Mouse (Mus musculus) hindbrain, embryonic 11.5 days (tissue): ENCODE measurements around the gene Olfr1224-ps1. TPM values are rescaled to one million over a fixed set of nuclear protein-coding genes. Genes with fewer than 3 reads are reported as not detected.
"Not testable (repeated sequence)": the region's sequence is repeated elsewhere in the genome, so short reads cannot be mapped to it uniquely, and the experiment has no call there.

ENCODE experiments used
- ATAC-seq: fragments of 200-750 bp; cut with Nextera tagmentation; 2 replicates; pipeline ENCODE4 v1.8.0; 2017; ENCODE audit warnings: mild to moderate bottlenecking, moderate TSS enrichment, moderate library complexity; ENCODE audit not compliant: low FRiP score
- DNase-seq: peaks from one replicate; pipeline ENCODE4 v3.0.0-alpha.2; 2015; ENCODE audit warnings: low spot score
- H3K27ac ChIP-seq: fragments of 300-500 bp; sonication (generic); 2 replicates; pipeline ENCODE4 v1.5.1; 2014; ENCODE audit warnings: mild to moderate bottlenecking, low read depth, low read length
- H3K27me3 ChIP-seq: fragments of 300-500 bp; sonication (generic); 2 replicates; pipeline ENCODE4 v1.6.1; 2014; ENCODE audit warnings: mild to moderate bottlenecking, low read length, moderate library complexity, mixed read lengths; ENCODE audit not compliant: control insufficient read depth, insufficient read depth
- H3K36me3 ChIP-seq: fragments of 300-500 bp; sonication (generic); 2 replicates; pipeline ENCODE4 v1.6.1; 2014; ENCODE audit warnings: mild to moderate bottlenecking, low read length, moderate library complexity, mixed read lengths; ENCODE audit not compliant: control insufficient read depth, insufficient read depth
- H3K4me1 ChIP-seq: fragments of 300-500 bp; sonication (generic); replicated peaks from 2 replicates; pipeline ENCODE4 v1.6.1; 2014; ENCODE audit warnings: low read length, mixed read lengths; ENCODE audit not compliant: control insufficient read depth, insufficient read depth
- H3K4me2 ChIP-seq: fragments of 300-500 bp; sonication (generic); replicated peaks from 2 replicates; pipeline ENCODE4 v1.6.1; 2014; ENCODE audit warnings: mild to moderate bottlenecking, low read depth, low read length
- H3K4me3 ChIP-seq: fragments of 300-500 bp; sonication (generic); 2 replicates; pipeline ENCODE4 v1.5.1; 2014; ENCODE audit warnings: low read depth, low read length
- H3K9ac ChIP-seq: fragments of 300-500 bp; sonication (generic); 2 replicates; pipeline ENCODE4 v1.6.1; 2014; ENCODE audit warnings: low read depth, low read length
- H3K9me3 ChIP-seq: fragments of 300-500 bp; sonication (generic); 2 replicates; pipeline ENCODE4 v1.6.1; 2016; ENCODE audit warnings: low read length; ENCODE audit not compliant: control insufficient read depth
- WGBS: fragments of 180-500 bp; shearing (Covaris S2); extraction: QIAGEN DNeasy Blood & Tissue Kit; methylation state at CpG from one replicate; pipeline ENCODE4 v1.1.7; 2014; 5-methylcytosine and 5-hydroxymethylcytosine counted together
- polyA plus RNA-seq: library from polyadenylated mRNA; unstranded; fragments of >200 nt; fragmentation: Nextera tagmentation; extraction: Ambion mirVana; gene quantifications from 2 replicates; pipeline ENCODE4 v1.2.1, GENCODE M21; 2014

The Olfr1224-ps1 gene
- not detected in 2 replicates for polyA plus RNA-seq

- DNase-seq, H3K9ac ChIP-seq, H3K4me2 ChIP-seq, H3K4me3 ChIP-seq, H3K4me1 ChIP-seq, H3K36me3 ChIP-seq, H3K9me3 ChIP-seq, ATAC-seq, H3K27ac ChIP-seq, H3K27me3 ChIP-seq: not testable (repeated sequence)
- WGBS, result 96% methylated on average over 8 of the region's 8 CpGs
Observed at GRCm38 (mm10) chr2:89163991-89164390, at the start of gene Olfr1224-ps1. Gene Olfr1224-ps1 (minus strand): TSS chr2:89164091.

GRCm38 (mm10) chr2:89199948-89200347 lies 36.1 kb upstream of the Olfr1224-ps1 start, which contains the start of gene Olfr1226:
Gene Olfr1226 (minus strand): TSS chr2:89200048.
- no peaks in the 10 kb centered on the region for H3K27me3 ChIP-seq
- DNase-seq, result no peak
- H3K4me1 ChIP-seq, result no peaks in the 10 kb centered on the region
- ATAC-seq, result no peak
- no peak within 1 kb of the TSS for H3K27ac ChIP-seq
- no peak within 1 kb of the TSS for H3K9ac ChIP-seq
- no peak within 1 kb of the TSS for H3K4me3 ChIP-seq
- no peaks in the 10 kb centered on the region for H3K36me3 ChIP-seq
- 59% methylated on average over 2 of the region's 2 CpGs for WGBS
- H3K9me3 ChIP-seq, result no peaks in the 10 kb centered on the region
- H3K4me2 ChIP-seq, result no peak within 1 kb of the TSS

- Histone ChIP-seq H3K9ac (no peak overlapping the region), H3K27ac (no peak overlapping the region), H3K9me3 (no peaks in the 10 kb centered on the region), H3K27me3 (no peaks in the 10 kb centered on the region), H3K36me3 (no peaks in the 10 kb centered on the region), H3K4me1 (no peaks in the 10 kb centered on the region), H3K4me3 (no peak overlapping the region), H3K4me2 (no peak overlapping the region)
- WGBS, result 93% methylated on average over 3 of the region's 3 CpGs
- DNase-seq (no peak), ATAC-seq (no peak)
Observed at GRCm38 (mm10) chr2:89196325-89196982, 32.6 kb upstream of the Olfr1224-ps1 start.

- Histone ChIP-seq H3K36me3 (no peaks in the 10 kb centered on the region), H3K4me2 (no peak within 1 kb of the TSS), H3K4me1 (no peaks in the 10 kb centered on the region), H3K9me3 (no peaks in the 10 kb centered on the region), H3K9ac (no peak within 1 kb of the TSS), H3K27ac (no peak within 1 kb of the TSS), H3K4me3 (no peak within 1 kb of the TSS), H3K27me3 (no peaks in the 10 kb centered on the region)
- no peak for ATAC-seq
- DNase-seq, result no peak
- WGBS, result 90% methylated on average over 1 of the region's 1 CpGs
Observed at GRCm38 (mm10) chr2:89174569-89174968, 10.7 kb upstream of the Olfr1224-ps1 start, which contains the start of gene Olfr1225. Gene Olfr1225 (minus strand): TSS chr2:89174669.

GRCm38 (mm10) chr2:89164711-89165110 lies 820 bp upstream of the Olfr1224-ps1 start:
- 92% methylated on average over 4 of the region's 4 CpGs for WGBS
- not testable (repeated sequence) for H3K27me3 ChIP-seq, ATAC-seq, H3K4me2 ChIP-seq, DNase-seq, H3K36me3 ChIP-seq, H3K9ac ChIP-seq, H3K9me3 ChIP-seq, H3K27ac ChIP-seq, H3K4me3 ChIP-seq, H3K4me1 ChIP-seq

GRCm38 (mm10) chr2:89151460-89151859 lies 12.4 kb downstream of the Olfr1224-ps1 start, which contains the start of gene Olfr1223:
Gene Olfr1223 (minus strand): TSS chr2:89151560.
- Histone ChIP-seq H3K9ac (no peak within 1 kb of the TSS), H3K36me3 (no peaks in the 10 kb centered on the region), H3K9me3 (no peaks in the 10 kb centered on the region), H3K4me1 (no peaks in the 10 kb centered on the region), H3K27ac (no peak within 1 kb of the TSS), H3K4me2 (no peak within 1 kb of the TSS), H3K4me3 (no peak within 1 kb of the TSS), H3K27me3 (no peaks in the 10 kb centered on the region)
- DNase-seq (no peak), ATAC-seq (no peak)
- 67% methylated on average over 1 of the region's 1 CpGs for WGBS

- no peaks in the 10 kb centered on the region for H3K27me3 ChIP-seq
Observed at GRCm38 (mm10) chr2:89132954-89133353, 30.9 kb downstream of the Olfr1224-ps1 start, which contains the start of gene Olfr1222. Gene Olfr1222 (minus strand): TSS chr2:89133054.

GRCm38 (mm10) chr2:89117183-89117582 lies 46.7 kb downstream of the Olfr1224-ps1 start, which contains the start of gene Olfr1221:
Gene Olfr1221 (minus strand): TSS chr2:89117283.
- Histone ChIP-seq H3K4me3 (no peak within 1 kb of the TSS), H3K27me3 (no peaks in the 10 kb centered on the region), H3K36me3 (no peaks in the 10 kb centered on the region), H3K27ac (no peak within 1 kb of the TSS), H3K4me2 (no peak within 1 kb of the TSS), H3K4me1 (no peaks in the 10 kb centered on the region), H3K9ac (no peak within 1 kb of the TSS), H3K9me3 (no peaks in the 10 kb centered on the region)
- no peak for ATAC-seq
- no peak for DNase-seq
- 92% methylated on average over 2 of the region's 2 CpGs for WGBS

More at GRCm38 (mm10) chr2:89132954-89133353, 30.9 kb downstream of the Olfr1224-ps1 start, which contains the start of gene Olfr1222:
- ATAC-seq (no peak), DNase-seq (no peak)
- no peaks in the 10 kb centered on the region for H3K9me3 ChIP-seq
- WGBS, result 85% methylated on average over 3 of the region's 3 CpGs
- no peaks in the 10 kb centered on the region for H3K36me3 ChIP-seq
- no peaks in the 10 kb centered on the region for H3K4me1 ChIP-seq
- no peak within 1 kb of the TSS for H3K27ac ChIP-seq
- H3K4me3 ChIP-seq, result no peak within 1 kb of the TSS
- H3K9ac ChIP-seq, result no peak within 1 kb of the TSS
- no peak within 1 kb of the TSS for H3K4me2 ChIP-seq

- Histone ChIP-seq H3K36me3 (no peaks in the 10 kb centered on the region), H3K27ac (no peak within 1 kb of the TSS), H3K4me3 (no peak within 1 kb of the TSS), H3K9ac (no peak within 1 kb of the TSS), H3K9me3 (no peaks in the 10 kb centered on the region), H3K4me2 (no peak within 1 kb of the TSS), H3K4me1 (no peaks in the 10 kb centered on the region), H3K27me3 (no peaks in the 10 kb centered on the region)
- ATAC-seq (no peak), DNase-seq (no peak)
- 82% methylated on average over 3 of the region's 3 CpGs for WGBS
Observed at GRCm38 (mm10) chr2:89106735-89107134, 57.2 kb downstream of the Olfr1224-ps1 start, which contains the start of gene Olfr1220. Gene Olfr1220 (minus strand): TSS chr2:89106835.
